Mouse (Mus musculus): ENCODE data around the gene Ppm1l.

DNA sequence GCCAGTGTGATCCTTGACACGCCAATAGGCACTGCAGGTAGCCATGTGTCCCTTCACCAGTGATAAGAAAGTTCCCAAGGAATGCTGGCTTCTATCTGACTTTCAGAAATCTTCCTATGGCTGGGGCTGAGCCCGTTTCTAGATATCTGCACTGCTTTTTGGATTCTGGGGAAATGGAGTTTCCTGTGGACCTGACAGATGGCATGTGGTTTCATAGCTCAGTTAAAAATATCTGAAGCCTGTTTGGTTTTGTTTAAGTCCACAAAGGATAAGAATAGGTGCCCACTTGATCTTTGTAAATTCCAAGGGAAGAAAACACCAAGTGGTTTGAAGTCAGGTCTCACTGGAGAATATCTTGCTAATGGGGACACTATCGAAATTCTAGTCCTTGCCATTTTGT is 173.0 kb downstream of the Ppm1l start:
- TF ChIP-seq CTCF (IDR thresholded peaks at IDR 0.05) (no peak), POLR2A (IDR thresholded peaks at IDR 0.05; ENCODE audit: insufficient read depth, low read depth, low read length) (no peak)

Measured in heart, adult 2 months (tissue).